Mouse (Mus musculus) liver, embryonic 18 days (tissue): Measurements from ENCODE around the gene Olfr1242. TPM values are rescaled to one million over a fixed set of nuclear protein-coding genes. Genes with fewer than 3 reads are reported as not detected.

Experiments used
- polyA plus RNA-seq: library from polyadenylated mRNA; depleted of rRNA; stranded (reverse); fragments of >200 nt; gene quantifications from 2 replicates; pipeline ENCODE4 v1.2.3, GENCODE M21; 2012; rRNA removed

Olfr1242 gene
- polyA plus RNA-seq = not detected in 2 replicates

DNA sequence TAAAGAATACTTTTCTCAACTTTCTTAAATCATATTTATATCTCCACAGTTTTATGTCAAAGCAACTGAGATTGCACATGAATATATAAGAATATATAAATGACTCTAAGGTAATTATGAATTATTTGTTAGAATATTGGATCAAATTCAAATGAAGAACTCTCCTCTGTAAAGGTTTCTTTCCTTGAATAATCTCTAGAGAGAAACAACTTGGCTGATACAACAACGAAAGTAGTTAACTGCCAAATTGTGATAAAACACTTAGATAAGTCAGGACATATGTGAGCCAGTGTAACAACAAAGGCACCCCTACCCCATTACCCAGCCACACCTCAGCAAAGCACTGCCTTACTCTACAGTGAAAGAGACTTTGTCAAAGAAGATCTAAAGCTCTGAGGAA, at the start of gene Olfr1242:
Olfr1242 (minus strand) TSS at position 101 of the 400 bp plus-strand sequence.

DNA sequence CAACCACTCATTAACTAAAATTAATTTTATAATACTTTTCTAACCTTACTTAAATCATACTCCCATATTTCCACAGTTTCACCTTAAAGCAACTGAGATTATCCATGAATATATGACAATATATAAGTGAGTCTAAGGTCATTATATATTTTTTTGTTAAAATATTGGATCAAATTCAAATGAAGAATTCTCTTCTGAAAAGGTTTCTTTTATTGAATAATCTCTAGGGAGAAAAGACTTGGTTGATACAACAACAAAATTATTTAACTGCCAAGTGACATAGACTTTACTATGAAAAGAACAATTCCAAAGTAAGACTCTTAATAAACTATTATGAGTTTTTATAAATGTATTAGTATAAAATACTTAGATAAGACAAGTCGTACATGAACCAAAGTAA, 33.3 kb upstream of the Olfr1242 start, which contains the start of gene Olfr1243:
Olfr1243 (minus strand) TSS at position 101 of the 400 bp plus-strand sequence.

DNA sequence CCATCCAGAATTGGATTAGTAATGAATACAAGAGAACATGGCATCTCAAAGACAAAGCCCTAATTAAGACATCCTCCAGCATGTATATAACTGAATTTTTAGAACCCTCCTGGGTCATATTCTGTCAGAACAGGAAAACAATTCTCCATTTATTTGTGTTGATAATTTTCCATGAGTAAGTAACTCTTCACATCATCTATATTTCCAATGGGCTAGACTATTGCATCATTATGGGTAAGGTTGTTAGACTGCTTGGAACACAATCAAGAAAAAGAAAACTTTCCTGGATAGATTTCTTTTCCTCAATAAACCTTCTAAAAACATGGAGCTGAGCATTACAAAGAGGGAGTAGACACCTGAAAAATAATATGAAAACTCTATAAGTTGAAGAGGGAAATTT, 11.1 kb downstream of the Olfr1242 start, which contains the start of gene Olfr1241:
Olfr1241 (minus strand) TSS at position 101 of the 400 bp plus-strand sequence.

DNA sequence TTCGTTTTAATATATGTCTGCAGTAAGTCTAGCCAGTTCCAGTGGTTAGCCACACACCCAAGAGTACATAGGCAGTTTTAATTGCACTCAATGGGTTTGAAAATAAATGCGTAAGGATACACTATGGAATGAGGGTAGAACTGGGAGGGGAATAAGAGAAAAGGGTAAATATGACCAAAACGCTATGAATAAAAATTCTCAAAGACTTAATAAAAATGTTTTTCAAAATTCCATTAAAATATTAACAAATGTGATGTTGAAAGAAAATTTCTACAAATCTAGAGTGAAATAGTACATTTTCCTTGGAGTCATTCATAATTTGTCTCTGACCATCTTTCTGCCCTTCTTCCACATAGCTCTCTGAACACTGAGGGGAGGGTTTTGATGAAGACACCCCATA, 55.2 kb downstream of the Olfr1242 start, which contains the start of gene Olfr1240:
Olfr1240 (minus strand) TSS at position 101 of the 400 bp plus-strand sequence.

Other genes with a start within 250 kb of the Olfr1242 start
- gene Olfr1228, start 244.3 kb downstream of the Olfr1242 start, polyA plus RNA-seq = not detected in 2 replicates
- not detected in 2 replicates for gene Olfr1229, start 210.3 kb downstream of the Olfr1242 start, polyA plus RNA-seq
- gene Olfr1230, start 201.1 kb downstream of the Olfr1242 start, polyA plus RNA-seq = not detected in 2 replicates
- gene Olfr1231, start 191.3 kb downstream of the Olfr1242 start, polyA plus RNA-seq = not detected in 2 replicates
- gene Olfr1232, start 168.7 kb downstream of the Olfr1242 start, polyA plus RNA-seq = not detected in 2 replicates
- gene Olfr1233, start 155.9 kb downstream of the Olfr1242 start, polyA plus RNA-seq = not detected in 2 replicates
- gene Olfr1234, start 133.5 kb downstream of the Olfr1242 start, polyA plus RNA-seq = not detected in 2 replicates
- not detected in 2 replicates for gene Olfr1238, start 88.7 kb downstream of the Olfr1242 start, polyA plus RNA-seq
- not detected in 2 replicates for gene Olfr1239, start 77.9 kb downstream of the Olfr1242 start, polyA plus RNA-seq
- gene Olfr1240, start 55.3 kb downstream of the Olfr1242 start, polyA plus RNA-seq = not detected in 2 replicates
- gene Olfr1241, start 11.2 kb downstream of the Olfr1242 start, polyA plus RNA-seq = not detected in 2 replicates
- not detected in 2 replicates for gene Olfr1243, start 33.2 kb upstream of the Olfr1242 start, polyA plus RNA-seq
- gene Olfr1245, start 80.1 kb upstream of the Olfr1242 start, polyA plus RNA-seq = not detected in 2 replicates
- not detected in 2 replicates for gene Olfr1246, start 94.8 kb upstream of the Olfr1242 start, polyA plus RNA-seq
- gene Olfr1247, start 115.8 kb upstream of the Olfr1242 start, polyA plus RNA-seq = not detected in 2 replicates
- not detected in 2 replicates for gene Olfr1248, start 119.9 kb upstream of the Olfr1242 start, polyA plus RNA-seq
- gene Olfr1249, start 136.6 kb upstream of the Olfr1242 start, polyA plus RNA-seq = not detected in 2 replicates
- not detected in 2 replicates for gene Olfr1250, start 163.1 kb upstream of the Olfr1242 start, polyA plus RNA-seq
- not detected in 2 replicates for gene Olfr1251, start 173.6 kb upstream of the Olfr1242 start, polyA plus RNA-seq
- gene Olfr1252, start 226.7 kb upstream of the Olfr1242 start, polyA plus RNA-seq = not detected in 2 replicates